Mouse (Mus musculus) thymus, postnatal 0 days (tissue): ENCODE data around the gene Gm28230. TPM values are rescaled to one million over a fixed set of nuclear protein-coding genes. Genes with fewer than 3 reads are reported as not detected.

Experiments
- DNase-seq: peaks from one replicate; pipeline ENCODE4 v3.0.0-alpha.2; 2015; ENCODE audit warnings: low spot score
- polyA plus RNA-seq: library from polyadenylated mRNA; unstranded; fragments of >200 nt; fragmentation: Nextera tagmentation; extraction: Ambion mirVana; gene quantifications from 2 replicates; pipeline ENCODE4 v1.2.1, GENCODE M21; 2015

Gm28230 gene
- polyA plus RNA-seq, 1 experiment from 2014 or later, result not detected

DNA sequence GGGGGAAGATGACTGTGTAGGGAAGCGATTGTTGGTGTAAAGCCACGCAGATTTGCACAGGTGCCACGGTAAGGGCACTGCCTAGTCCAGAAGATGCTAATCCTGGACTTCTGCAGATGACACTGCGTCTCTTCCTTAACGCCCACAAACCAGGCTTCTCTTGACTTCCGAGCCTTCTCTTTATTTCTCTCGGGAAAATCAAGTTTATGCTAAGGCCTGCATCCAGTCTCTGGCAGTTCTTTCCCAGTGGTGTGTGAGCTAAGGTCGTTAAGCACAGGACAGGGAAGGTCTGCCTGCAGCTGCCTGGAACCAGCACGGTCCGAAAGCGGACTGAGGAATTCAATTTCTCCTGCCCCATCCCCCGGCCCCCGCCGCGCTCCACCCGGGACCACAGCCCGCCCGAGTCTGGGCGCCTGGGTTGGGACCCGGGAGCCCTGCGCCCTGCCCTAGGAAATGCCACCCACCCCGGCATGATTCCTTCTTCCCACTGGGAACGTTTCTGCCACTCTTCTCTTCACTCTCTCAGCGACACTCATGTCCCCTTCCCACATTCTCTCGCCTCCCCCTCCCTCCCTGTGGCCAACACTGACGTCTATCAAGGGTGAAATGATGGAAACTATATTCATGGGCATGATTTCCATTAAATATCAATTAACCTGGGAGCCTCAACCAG is 22.7 kb upstream of the Gm28230 start:
- DNase-seq, result no peak

DNA sequence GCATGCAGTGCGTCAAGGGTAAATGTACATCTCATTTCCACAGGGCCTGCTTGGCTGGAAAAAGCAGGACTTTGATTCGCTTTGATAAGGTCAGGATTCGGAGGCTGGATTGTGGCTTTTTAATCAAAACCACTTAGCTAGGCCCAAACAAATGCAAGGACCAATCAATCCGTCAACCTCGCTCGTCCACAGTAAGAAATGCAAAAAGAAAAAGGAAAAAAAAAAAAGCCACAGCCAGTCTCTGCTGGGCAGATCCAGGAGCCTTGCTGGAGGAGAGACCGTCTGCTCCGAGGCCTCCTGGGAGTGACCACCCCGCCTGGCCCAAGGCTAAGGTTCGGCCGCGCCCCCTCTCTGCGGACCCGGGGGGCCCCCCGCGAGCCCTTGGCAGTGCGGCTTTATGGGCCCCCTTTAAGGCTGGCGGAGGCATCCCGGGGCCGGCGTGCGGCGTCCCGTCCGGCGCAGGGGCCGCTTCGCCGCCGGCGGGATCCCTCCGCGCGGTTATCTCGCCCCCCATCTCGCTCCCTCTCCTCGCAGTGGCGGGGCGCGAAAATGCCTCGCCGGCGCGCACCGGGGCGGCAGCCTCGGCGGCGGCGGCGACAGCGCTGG is 22.0 kb upstream of the Gm28230 start, which contains the start of gene Hoxd8:
Gene Hoxd8 (plus strand): TSS at position 223 of the 606 bp plus-strand sequence.
- no peak for DNase-seq

DNA sequence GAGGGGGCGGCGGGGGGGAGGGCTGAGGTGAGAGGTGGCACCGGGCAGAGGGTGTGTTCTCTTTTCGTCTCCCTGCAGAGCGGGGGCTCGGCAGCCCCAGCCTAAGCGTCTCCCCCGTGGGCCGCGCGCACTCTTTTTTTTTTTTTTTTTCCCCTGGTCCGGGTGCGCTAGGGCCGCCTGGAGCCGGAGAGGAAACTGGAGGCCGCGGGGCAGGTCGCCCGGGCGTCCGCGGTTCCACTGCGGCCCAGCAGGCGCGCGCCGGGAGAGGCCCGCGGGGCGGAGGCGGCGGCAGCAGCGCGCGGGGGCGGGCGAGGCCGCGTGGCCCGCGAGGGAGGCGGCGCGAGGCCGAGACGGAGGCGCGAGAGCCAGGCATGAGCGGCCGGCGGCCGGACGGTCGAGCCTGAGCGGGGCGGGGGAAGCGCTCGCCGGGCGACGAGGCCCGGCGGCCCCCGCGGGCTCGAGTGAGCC is 21.5 kb upstream of the Gm28230 start:
- no peak for DNase-seq

DNA sequence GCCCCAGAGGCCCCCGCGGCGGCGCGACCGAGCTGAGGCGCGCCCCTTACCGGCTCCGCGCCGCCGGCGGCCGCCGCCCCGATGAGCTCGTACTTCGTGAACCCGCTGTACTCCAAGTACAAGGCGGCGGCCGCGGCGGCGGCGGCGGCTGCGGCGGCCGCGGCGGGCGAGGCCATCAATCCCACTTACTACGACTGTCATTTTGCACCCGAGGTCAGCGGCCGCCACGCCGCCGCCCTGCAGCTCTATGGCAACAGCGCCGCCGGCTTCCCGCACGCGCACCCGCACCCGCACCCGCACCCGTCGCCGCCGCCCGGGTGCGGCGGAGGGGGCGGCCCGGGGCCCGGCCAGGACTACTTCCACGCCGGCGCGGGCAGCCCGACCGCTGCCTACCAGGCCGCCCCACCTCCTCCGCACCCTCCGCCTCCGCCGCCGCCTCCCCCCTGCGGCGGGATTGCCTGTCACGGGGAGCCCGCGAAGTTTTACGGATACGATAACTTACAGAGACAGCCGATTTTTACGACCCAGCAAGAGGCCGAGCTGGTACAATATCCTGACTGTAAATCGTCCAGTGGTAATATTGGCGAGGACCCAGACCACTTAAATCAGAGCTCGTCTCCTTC is 20.9 kb upstream of the Gm28230 start:
- DNase-seq, result no peak

DNA sequence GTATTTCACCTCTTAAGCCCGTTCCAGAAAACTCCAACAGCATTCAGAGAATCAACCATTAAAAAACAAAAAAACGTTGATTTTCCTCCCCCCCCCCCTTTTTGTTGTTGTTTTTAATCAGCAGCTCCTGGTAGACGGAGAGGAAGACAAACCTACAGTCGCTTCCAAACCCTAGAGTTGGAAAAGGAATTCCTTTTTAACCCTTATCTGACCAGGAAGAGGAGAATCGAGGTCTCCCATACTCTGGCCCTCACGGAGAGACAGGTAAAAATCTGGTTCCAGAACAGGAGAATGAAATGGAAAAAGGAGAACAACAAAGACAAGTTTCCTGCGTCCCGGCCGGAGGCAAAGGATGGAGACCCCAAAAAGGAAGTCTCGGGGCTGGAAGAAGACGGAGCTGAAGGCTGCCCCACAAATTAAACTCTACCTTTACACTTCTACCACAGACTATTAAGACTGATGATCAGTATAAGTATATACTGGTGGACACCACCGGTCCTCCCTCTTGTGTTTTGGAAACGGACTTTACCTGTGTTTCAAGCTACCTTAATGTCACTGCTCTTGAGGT is 20.1 kb upstream of the Gm28230 start:
- DNase-seq, result no peak

DNA sequence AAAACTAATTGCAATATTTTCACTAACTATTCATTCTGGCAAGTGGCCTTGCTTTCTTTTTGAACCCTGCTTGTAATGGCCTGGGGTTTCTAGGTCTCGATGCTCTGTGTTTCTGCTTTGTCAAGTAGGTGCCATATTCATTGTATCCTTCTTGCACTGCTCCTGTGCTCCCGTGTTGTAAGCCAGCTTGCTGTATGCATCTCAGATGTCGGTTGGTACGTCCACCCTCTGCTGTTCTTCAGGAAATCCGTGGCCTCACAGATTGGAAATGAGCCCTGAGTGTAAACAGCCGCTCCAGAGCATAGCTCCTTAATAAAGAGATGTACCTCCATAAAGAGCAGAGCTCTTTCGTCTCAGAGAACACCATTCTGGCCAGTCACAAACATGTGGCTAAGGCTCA is 18.9 kb upstream of the Gm28230 start:
- DNase-seq, result no peak

DNA sequence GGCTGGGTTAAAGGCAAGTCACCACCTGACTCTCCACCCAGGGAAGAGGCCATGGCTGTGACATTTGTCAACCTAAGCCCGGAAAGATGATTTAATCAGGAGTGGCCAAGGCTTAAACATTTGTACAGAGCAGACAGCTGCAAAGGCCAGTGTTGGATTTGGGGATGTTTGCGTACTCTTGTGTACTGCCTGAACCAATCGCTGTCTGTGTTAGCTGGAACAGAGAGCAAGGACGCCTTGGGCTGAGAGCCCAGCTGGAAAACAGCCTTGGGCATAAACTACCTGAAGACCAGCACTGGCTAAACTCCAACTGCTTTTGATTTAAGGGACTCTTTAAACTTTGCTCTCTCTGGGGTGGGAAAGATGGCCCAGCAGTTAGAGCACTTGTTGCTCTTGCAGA is 17.9 kb upstream of the Gm28230 start:
- no peak for DNase-seq

DNA sequence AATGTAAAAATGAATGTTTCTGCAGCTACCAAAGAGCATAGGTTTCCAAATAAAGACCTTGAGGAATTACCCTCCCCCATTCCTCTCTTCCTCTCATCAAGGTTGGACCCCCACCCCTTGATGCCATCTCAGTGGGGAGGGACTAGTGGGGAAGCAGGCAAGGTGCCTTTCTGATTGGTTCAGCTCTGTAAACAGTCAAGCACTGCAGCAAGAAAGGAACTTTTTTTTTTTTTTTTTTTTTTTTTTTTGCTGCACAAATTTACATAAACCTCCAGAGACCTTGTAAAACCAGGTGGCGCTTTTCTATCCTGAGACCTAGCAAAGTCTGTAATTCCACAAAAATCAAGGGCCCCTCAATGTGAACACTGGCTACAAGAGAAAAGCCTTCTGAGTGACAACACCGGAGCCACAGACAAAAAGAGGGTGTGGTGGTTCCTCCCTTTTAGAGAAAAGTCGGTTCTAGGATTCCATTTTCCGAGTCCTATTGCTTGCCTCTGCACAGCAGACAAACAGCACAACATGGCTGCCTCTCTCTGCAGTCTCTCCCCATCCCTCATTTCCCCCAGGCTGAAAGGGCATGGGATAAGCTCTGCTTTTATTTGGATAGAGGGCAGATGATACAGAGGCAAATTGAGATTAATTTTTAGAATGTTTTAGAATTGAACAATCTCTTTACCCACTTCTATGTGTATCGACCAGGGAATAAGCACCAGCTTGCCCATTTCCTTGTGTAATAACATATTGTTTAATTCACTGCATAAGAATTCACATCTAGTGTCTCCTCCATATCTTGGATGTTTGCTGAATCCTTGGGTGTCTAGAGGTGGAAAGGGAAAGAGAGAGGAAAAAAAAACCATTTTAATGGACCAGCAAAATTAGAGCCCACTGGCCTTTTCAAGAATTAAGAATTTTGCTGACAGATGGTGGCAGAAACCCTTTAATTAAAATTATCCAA is 16.8 kb upstream of the Gm28230 start:
- no peak for DNase-seq

DNA sequence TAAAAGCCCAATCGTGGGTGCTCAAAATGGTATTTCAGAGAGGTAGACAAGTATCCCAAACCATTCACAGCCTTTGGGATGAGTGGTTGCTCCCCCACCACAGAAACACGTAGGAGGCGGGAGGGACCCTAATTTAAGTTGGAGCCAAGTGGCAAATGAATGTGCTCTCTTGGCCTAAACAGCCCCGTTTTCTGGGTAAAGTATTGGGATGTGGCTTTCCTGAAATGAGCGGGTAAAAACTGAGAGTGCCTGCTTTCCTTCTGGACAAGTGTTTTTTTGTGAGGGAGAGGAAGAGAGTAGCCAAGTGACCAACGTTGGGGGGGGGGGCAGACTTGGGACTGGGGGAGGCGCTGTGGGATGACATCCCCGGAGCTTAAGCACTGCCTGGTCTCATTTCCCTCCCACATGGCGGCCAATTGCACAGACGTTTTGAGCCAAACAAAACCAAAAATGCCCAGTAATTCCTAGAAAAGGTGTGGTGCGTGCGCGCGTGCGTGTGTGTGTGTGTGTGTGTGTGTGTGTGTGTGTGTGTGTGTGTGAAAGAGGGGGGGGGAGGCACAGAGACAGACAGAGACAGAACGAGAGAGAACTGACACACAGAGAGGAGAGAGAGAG is 15.5 kb upstream of the Gm28230 start:
- no peak for DNase-seq

DNA sequence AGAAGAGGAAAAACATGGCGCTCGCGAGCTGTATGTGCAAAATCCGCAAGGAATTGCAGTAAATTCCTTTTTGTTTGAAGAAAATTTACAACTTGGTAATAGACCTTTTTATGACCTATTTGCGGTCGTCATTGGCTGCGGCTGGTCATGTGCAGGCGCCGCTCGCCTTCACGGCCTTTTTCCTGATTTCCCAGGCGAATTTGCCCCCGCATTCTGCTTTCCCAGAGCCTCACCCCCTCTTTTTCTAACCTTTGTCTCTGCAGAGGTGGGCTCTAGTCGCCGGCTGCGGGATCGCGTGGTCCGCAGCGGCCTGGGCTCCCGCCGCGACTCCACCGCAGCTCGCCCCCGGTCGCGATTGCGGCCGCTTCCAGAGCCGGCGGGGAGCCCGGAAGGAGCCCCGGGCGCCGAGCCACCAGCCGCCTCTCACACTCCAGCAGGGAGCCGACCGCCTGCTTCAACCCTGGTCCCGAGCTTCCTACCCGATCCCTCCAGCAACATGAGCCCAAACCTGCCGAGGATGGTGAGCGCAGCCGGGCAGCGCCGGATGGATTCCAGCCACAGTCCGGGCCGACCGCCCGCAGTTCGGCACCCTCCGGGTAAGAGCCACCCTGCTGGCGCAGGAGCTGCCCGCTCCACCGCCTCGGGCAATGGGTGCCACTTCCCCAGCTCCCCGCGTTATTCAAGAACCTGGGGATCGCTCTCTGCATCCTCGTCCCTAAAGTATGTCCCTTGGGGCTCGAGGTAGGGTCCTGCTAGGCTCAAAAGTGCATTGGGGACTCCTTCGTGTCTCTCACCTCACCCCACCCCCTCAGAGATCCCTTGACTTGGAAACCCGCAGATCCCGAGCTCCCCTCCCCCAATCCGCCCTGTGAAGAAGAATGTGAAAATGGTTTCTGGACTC is 14.6 kb upstream of the Gm28230 start, which contains the start of the genes Hoxd3 and Hoxd4:
Gene Hoxd3 (plus strand): TSS at position 207 of the 901 bp plus-strand sequence.
Gene Hoxd4 (plus strand): TSS at position 209 of the 901 bp plus-strand sequence.
- DNase-seq, result no peak

DNA sequence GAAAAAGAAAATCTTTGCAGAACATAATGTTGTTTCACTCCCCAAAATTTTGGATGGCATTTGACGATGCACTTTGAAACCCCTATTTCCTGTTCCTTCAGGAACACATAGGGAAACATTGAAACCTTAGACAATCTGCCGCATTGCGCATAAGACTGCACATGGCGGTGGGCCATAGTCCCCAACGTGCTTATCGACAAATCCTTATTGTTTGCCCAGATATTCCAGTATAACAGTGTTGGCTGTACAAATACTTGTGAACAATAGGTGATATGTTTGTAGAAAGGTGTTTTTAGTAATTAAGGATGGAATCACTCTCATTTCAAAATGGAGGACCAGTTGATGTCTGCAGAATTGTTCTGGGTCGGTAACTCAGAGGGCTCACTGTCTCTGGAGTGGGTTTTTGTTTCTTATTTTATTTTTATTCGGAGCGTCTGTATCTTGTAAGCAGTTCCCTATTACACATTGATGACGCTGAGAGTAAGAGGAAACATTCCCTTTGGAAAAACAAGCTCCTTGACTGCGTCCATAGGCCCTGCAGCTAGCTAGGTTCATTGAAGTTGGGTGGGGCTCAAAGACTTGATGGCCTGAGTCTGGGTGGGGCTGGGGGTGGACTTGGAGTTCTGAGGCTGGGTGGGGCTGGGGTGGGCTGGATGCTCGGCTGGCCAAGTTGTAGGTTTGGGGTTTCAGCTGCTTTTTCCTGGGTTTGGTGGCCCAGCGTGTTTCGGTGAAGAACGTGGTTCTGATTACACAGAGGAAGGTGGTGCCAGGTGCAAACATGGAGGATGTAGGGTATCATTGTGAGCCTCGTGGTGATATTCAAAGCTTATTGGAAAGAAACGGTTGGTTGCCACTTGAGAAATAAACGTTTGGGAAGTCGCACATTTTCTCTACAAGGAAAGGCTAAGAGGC is 13.0 kb upstream of the Gm28230 start:
- no peak for DNase-seq

DNA sequence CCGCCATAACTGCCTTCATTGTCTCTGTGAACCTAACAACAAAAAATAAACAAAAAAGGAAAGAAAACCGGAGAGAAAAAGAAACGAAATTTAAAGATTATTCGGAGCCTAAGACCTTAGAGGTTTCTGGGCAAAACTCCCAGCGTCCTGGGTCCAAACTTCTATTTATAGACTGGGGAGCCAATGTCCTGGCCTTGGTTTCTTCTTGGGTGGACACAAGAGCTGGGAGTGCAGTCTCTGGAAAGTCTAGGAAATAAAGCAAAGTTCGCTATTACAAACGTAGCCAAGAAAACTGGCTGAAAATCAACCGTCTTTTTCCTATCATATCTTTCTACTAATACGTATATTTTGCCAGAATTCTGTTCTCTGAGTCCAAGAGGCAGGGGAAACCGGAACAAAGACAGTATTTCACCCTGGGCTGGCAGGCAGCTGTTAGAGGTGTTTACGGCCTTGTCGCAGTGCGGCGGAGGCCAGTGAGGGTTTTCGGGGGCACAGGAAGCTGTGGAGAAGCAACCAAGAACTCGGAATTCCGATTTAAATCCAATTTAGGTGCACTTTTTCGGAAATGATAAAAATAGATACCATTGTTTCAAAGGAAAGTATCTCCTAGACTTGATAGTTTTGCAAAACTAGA is 12.3 kb upstream of the Gm28230 start:
- DNase-seq, result no peak

DNA sequence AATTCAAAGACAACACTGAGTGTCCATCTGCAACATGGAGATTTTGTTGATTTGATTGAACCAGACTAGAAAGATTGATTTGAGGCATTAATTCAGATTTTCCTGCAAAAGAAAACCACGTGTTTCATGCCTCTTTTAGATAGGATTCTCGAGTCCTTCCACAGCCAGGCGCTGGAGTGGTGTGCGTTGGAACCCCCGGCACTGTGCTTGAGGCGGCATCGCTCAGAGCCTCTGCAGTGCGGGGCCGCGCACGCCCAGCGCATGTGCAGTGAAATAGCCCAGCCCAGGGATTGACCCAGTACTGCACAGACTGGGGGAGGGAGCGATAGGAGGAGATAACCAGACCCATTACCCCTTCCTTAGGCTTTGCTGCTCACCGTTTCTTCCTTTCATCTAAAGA is 11.6 kb upstream of the Gm28230 start:
- DNase-seq, result no peak

DNA sequence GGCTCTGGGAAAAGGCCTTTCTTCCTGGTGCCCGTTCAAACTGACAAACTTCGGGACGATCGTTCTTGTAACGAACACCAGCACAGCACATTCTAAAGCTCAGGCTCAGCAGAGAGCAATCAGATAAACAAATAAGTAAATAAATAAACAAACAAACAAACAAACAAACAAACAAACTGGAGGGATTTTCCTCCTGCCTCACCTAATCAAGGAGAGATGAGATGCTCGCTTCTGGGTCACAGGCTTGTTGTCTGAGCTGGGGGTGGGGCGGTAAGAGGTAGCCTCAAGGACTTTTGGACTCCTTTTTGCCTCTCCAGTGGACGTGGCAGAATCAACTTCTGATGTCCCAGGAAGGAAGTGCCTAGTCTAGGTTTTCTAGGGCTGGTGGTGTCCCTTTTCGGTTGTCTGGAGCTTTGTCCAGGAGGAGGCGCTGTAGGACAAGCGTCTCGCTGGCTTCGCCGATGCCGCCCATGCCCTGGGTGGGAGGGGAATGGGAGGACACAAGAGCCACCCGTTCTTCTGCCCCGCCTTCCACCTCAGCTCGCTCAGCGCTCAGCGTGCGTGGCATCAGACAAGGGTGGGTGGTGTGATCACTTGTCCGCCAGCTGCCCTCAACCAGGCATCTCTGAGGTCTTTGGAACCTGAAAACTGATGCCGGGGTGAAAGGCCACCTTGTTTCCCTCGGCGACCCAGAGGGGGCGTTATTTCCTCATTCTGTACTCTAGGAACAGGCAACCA is 10.9 kb upstream of the Gm28230 start:
- DNase-seq, result peak; percentile 87

DNA sequence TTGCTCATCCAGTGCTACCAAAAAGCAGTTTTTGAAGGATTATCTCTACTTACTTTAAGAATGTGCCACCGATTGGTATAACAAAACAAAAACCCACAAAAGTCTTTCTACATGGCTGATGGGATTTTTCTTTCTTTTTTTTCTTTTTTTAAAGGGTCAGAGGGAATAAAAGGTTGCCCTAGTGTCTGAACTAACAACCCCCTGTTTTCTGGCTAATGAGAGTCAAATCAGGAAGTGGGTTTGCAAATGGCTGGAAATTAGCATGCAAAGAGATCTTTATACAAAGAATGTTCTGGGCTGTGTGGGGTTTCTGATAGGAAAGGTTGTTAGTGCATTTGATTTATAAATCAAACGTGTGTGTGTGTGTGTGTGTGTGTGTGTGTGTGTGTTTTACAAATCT is 6.1 kb upstream of the Gm28230 start:
- no peak for DNase-seq

DNA sequence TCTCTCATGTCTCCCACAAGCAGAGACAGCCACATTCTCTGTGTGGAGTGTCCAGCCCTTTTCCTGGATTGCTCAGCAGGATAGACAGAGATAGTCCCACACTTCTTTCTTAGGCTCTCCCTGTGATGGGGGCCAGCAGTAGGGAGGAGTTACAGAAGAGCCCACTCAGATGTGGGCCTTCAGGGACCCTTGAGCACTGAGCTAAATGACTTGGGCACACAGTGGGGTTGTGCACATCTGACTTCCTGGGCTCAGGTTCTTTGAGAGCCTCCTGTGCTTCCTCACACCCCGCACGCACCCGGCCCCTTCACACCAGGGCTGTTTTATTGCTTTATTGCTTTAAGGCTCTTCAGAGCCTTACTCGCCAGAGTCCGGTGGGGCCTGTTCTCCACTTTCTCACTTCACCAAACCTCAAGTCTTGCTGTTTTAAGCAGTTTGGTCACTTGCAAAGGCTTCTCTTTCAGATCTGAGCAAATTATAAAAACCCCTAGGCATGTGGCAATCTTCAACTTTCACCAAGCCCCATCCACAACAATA is 5.5 kb upstream of the Gm28230 start:
- no peak for DNase-seq

DNA sequence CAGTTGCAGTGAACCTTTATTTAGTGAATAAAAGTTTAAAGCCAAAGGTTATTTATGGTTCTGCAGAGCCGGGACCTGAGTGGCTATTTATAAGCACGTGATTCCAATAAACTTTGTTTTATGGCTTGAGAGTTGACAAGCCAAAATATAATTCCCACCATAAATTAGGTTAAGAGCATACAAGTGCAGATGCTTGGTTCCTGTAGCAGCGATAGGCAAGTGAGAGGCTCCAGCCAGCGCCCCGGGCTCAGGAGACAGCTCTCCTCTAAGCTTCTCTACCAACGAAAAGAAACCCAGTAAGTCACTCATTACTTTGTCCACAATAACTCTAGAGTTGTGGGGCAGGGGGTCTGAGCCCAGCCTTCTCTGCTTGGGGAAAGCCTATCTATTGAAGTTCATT is 4.6 kb upstream of the Gm28230 start:
- no peak for DNase-seq
